Mouse (Mus musculus): ENCODE data around the gene Smyd5.

- TF ChIP-seq CTCF (conservative IDR thresholded peaks at IDR 0.05; ENCODE audit: low read length) (peak; percentile 50), NANOG (IDR thresholded peaks at IDR 0.05; ENCODE audit: borderline replicate concordance, low read length) (no peak), POU5F1 (IDR thresholded peaks at IDR 0.05; ENCODE audit: borderline replicate concordance, low read length) (no peak)
These were observed 36.4 kb upstream of the Smyd5 start for GRCm38 (mm10) chr6:85395360-85395759.
